Mouse (Mus musculus) heart, adult 9 months (tissue): Measurements from ENCODE around the gene Lyst.
"Not testable (repeated sequence)": the region's sequence is repeated elsewhere in the genome, so short reads cannot be mapped to it uniquely, and the experiment has no call there.

Experiments used
- DNase-seq, 2 experiments: peaks; one replicate each; pipeline ENCODE4 v3.0.0; 2022; ENCODE audit warnings: low spot score in 2 of 2

Lyst gene

GRCm38 (mm10) chr13:13590048-13591011 lies at the start of gene Lyst:
Gene Lyst (plus strand): TSS chr13:13590397.
- peak; percentile 98 to 99 for DNase-seq

GRCm38 (mm10) chr13:13543073-13543472 lies 47.1 kb upstream of the Lyst start:
- DNase-seq: not testable (repeated sequence)

- DNase-seq: no peak
These were observed 43.4 kb upstream of the Lyst start for GRCm38 (mm10) chr13:13546792-13547191.

- DNase-seq: no peak
These were observed 42.3 kb upstream of the Lyst start for GRCm38 (mm10) chr13:13547889-13548288.

- no peak for DNase-seq
These were observed 41.6 kb upstream of the Lyst start for GRCm38 (mm10) chr13:13548431-13549190.

GRCm38 (mm10) chr13:13549687-13550660 lies 40.2 kb upstream of the Lyst start:
- no peak for DNase-seq

- no peak for DNase-seq
These were observed 38.2 kb upstream of the Lyst start for GRCm38 (mm10) chr13:13552020-13552419.

- no peak for DNase-seq
These were observed 36.5 kb upstream of the Lyst start for GRCm38 (mm10) chr13:13553660-13554059.

GRCm38 (mm10) chr13:13555196-13555595 lies 35.0 kb upstream of the Lyst start:
- DNase-seq: no peak

GRCm38 (mm10) chr13:13557001-13557743 lies 33.0 kb upstream of the Lyst start:
- DNase-seq: no peak

- no peak for DNase-seq
These were observed 31.9 kb upstream of the Lyst start for GRCm38 (mm10) chr13:13558251-13558650.

- DNase-seq: no peak
These were observed 31.3 kb upstream of the Lyst start for GRCm38 (mm10) chr13:13558900-13559299.

- DNase-seq: no peak
These were observed 27.6 kb upstream of the Lyst start for GRCm38 (mm10) chr13:13562571-13562970.

- no peak for DNase-seq
These were observed 26.1 kb upstream of the Lyst start for GRCm38 (mm10) chr13:13564116-13564515.

GRCm38 (mm10) chr13:13564541-13564940 lies 25.7 kb upstream of the Lyst start:
- no peak for DNase-seq

GRCm38 (mm10) chr13:13567640-13568039 lies 22.6 kb upstream of the Lyst start:
- DNase-seq: no peak

- no peak for DNase-seq
These were observed 21.4 kb upstream of the Lyst start for GRCm38 (mm10) chr13:13568824-13569223.

GRCm38 (mm10) chr13:13569603-13570002 lies 20.6 kb upstream of the Lyst start:
- peak; percentile 43 to 50 for DNase-seq

- no peak for DNase-seq
These were observed 17.9 kb upstream of the Lyst start for GRCm38 (mm10) chr13:13572060-13572835.

- DNase-seq: no peak
These were observed 17.3 kb upstream of the Lyst start for GRCm38 (mm10) chr13:13572941-13573340.
